Mouse (Mus musculus) hindbrain, embryonic 14.5 days (tissue): ENCODE results near the gene Itga9. TPM values are rescaled to one million over a fixed set of nuclear protein-coding genes. Genes with fewer than 3 reads are reported as not detected.
A peak's percentile ranks its signal among the peaks of the same experiment; 100 is the strongest.

Source experiments
- ATAC-seq: fragments of 200-750 bp; cut with Nextera tagmentation; 2 replicates; pipeline ENCODE4 v1.8.0; 2017; ENCODE audit warnings: moderate number of reproducible peaks, mild to moderate bottlenecking, moderate TSS enrichment, moderate library complexity; ENCODE audit not compliant: low FRiP score
- DNase-seq: peaks from one replicate; pipeline ENCODE4 v3.0.0-alpha.2; 2015; ENCODE audit warnings: low spot score
- H3K27ac ChIP-seq: fragments of 300-500 bp; sonication (generic); 2 replicates; pipeline ENCODE4 v1.5.1; 2014; ENCODE audit warnings: mild to moderate bottlenecking, moderate library complexity
- H3K27me3 ChIP-seq: fragments of 300-500 bp; sonication (generic); 2 replicates; pipeline ENCODE4 v1.6.1; 2014; ENCODE audit warnings: mild to moderate bottlenecking, low read length, mixed read lengths; ENCODE audit not compliant: control insufficient read depth, insufficient read depth
- H3K36me3 ChIP-seq: fragments of 300-500 bp; sonication (generic); replicated peaks from 2 replicates; pipeline ENCODE4 v1.6.1; 2014; ENCODE audit not compliant: control insufficient read depth, insufficient read depth
- H3K4me1 ChIP-seq: fragments of 300-500 bp; sonication (generic); replicated peaks from 2 replicates; pipeline ENCODE4 v1.6.1; 2014; ENCODE audit warnings: antibody characterized with exemption, low read length, mixed read lengths; ENCODE audit not compliant: control insufficient read depth, insufficient read depth
- H3K4me2 ChIP-seq: fragments of 300-500 bp; sonication (generic); replicated peaks from 2 replicates; pipeline ENCODE4 v1.6.1; 2014; ENCODE audit warnings: mild to moderate bottlenecking, moderate library complexity
- H3K4me3 ChIP-seq: fragments of 300-500 bp; sonication (generic); replicated peaks from 2 replicates; pipeline ENCODE4 v1.5.1; 2014; ENCODE audit warnings: mild to moderate bottlenecking, low read length
- H3K9ac ChIP-seq: fragments of 300-500 bp; sonication (generic); 2 replicates; pipeline ENCODE4 v1.6.1; 2014
- H3K9me3 ChIP-seq: fragments of 300-500 bp; sonication (generic); 2 replicates; pipeline ENCODE4 v1.6.1; 2016; ENCODE audit warnings: low read length; ENCODE audit not compliant: control insufficient read depth
- WGBS: fragments of 180-500 bp; shearing (Covaris S2); extraction: QIAGEN DNeasy Blood & Tissue Kit; methylation state at CpG from one replicate; pipeline ENCODE4 v1.1.7; 2014; 5-methylcytosine and 5-hydroxymethylcytosine counted together
- polyA plus RNA-seq: library from polyadenylated mRNA; unstranded; fragments of >200 nt; fragmentation: Nextera tagmentation; extraction: Ambion mirVana; gene quantifications from 2 replicates; pipeline ENCODE4 v1.2.1, GENCODE M21; 2014

Gene Itga9
- polyA plus RNA-seq, 1 experiment from 2014 or later: 4.4 TPM

DNA sequence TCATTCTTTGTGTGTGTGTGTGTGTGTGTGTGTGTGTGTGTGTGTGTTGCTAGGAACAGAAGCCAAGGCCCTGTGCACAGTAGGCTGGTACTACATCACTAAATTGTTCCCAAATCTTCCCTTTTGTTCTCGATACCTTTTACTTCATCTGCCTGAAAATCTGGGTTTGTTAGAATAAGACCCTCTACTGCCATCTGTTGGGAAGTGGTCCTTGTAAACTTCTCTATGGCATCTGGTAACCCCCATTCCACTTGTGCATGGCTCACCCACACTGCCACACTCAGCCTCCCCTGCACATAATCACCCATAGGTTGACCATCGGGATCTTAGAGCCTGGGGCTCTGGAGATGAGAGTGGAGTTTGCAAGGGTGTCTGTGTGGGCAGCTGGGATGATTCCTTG, 288.6 kb downstream of the Itga9 start:
- H3K9me3 ChIP-seq: no peaks in the 10 kb centered on the region
- DNase-seq: peak; percentile 53
- no peak overlapping the region for H3K4me3 ChIP-seq
- H3K9ac ChIP-seq: no peak overlapping the region
- H3K4me2 ChIP-seq: no peak overlapping the region
- ATAC-seq: no peak
- no peak overlapping the region for H3K27ac ChIP-seq
- H3K27me3 ChIP-seq: no peaks in the 10 kb centered on the region
- 76% methylated on average over 2 of the region's 2 CpGs for WGBS
- H3K36me3 ChIP-seq: no peaks in the 10 kb centered on the region
- no peaks in the 10 kb centered on the region for H3K4me1 ChIP-seq

DNA sequence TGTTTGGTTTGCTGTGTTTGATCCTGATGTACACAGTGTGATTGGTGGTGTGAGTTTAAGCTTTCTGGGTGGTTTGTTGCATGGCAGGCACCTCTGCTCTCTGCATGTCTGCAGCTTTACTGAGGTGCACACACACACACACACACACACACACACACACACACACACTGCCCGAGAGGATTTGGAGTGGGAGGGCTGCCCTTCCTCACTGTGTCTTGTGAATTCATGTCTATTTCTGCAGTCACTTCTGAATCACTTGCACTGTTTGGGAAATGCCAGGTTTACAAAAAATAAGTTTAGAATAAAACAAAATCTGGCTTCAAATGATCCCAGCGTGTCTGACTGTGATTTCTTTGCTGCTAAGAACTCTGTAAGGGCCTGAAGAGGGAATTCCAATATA, 294.2 kb downstream of the Itga9 start:
- ATAC-seq (no peak), DNase-seq (no peak)
- no peaks in the 10 kb centered on the region for H3K27me3 ChIP-seq
- no peak overlapping the region for H3K4me2 ChIP-seq
- WGBS: 78% methylated on average over 2 of the region's 2 CpGs
- H3K9me3 ChIP-seq: no peaks in the 10 kb centered on the region
- no peaks in the 10 kb centered on the region for H3K4me1 ChIP-seq
- H3K27ac ChIP-seq: no peak overlapping the region
- H3K36me3 ChIP-seq: no peaks in the 10 kb centered on the region
- H3K4me3 ChIP-seq: no peak overlapping the region
- H3K9ac ChIP-seq: no peak overlapping the region

DNA sequence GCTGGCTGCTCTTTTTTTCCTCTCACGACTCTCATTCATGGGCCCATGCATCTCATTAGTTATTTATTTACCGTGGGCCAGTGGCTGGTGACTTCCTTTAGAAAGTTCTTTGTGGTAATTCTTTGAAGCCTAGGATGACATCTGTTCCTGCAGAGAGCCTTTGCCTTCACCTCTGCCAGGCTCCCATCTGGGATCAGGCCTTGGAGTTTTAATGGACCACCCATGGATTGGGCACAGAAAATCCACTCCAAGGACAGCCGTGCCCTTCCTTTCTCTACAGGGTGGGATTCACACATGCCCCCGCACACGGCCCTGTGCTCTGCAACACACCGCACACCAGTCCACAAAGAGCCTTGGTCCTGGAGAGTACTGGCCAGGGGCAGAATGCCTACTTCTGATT, 295.4 kb downstream of the Itga9 start:
- no peaks in the 10 kb centered on the region for H3K9me3 ChIP-seq
- no peak overlapping the region for H3K4me3 ChIP-seq
- DNase-seq (peak; percentile 33), ATAC-seq (no peak)
- WGBS: 12% methylated on average over 6 of the region's 6 CpGs
- H3K27me3 ChIP-seq: no peaks in the 10 kb centered on the region; the same call in 1 of the 2 replicates
- no peak overlapping the region for H3K27ac ChIP-seq
- no peaks in the 10 kb centered on the region for H3K4me1 ChIP-seq
- H3K36me3 ChIP-seq: no peaks in the 10 kb centered on the region
- H3K4me2 ChIP-seq: no peak overlapping the region
- no peak overlapping the region for H3K9ac ChIP-seq

DNA sequence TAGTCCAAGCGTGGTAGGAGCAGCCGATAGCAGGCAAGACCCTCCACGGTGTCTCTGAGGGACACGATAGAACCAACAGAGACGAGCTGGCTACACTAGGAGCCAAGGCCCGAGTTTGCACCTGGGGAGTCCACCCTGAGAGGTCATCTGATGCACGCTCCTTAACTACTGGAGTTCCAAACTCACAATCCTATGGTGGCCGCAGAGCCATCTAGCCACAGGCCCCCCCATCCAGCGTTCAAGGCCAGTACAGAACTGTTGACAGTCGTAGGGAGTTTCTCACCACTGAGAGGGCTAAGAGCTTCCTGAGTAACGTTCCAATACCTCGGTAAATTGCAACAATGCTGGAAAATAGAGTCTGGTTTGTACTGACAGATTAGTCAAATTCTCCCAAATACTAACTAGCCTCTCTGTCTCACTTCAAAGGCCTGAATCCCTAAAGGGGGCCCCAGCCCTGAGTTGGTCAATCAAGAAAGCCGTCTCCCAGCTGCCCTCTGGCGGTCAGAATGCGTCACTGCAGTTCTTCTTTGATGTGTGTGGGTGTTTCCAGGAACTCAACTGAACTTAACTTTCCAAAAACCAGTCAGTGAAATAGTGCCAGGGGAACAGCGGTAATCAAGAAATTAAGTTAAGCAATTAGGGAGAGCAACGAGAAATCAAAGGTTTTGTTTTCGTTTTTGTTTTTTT, 301.6 kb downstream of the Itga9 start:
- ATAC-seq: no peak
- no peaks in the 10 kb centered on the region for H3K4me1 ChIP-seq

DNA sequence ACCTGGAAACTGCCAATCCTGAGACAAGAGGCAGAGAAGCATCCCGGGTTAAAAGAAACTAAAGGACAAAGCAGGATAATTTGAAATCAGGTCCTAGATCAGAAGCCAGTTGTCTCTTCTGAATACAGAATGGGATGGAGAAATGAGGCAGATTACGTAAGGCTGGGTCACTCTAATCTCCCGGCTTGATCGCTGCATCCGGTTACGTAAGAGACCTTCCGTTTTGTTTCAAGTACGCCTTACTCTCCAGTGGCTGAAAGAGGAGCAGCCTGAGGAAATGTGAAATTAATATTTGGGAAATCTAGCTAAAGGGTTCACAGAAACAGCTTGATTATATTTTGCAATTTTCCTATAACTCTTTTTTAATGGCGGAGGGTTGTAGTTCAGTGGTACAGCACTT, 306.6 kb downstream of the Itga9 start:
- no peaks in the 10 kb centered on the region for H3K9me3 ChIP-seq
- 94% methylated on average over 9 of the region's 9 CpGs for WGBS
- no peak overlapping the region for H3K27ac ChIP-seq
- H3K27me3 ChIP-seq: no peaks in the 10 kb centered on the region
- DNase-seq (no peak), ATAC-seq (no peak)
- no peak overlapping the region for H3K4me2 ChIP-seq
- H3K4me1 ChIP-seq: no peaks in the 10 kb centered on the region
- H3K9ac ChIP-seq: no peak overlapping the region
- no peaks in the 10 kb centered on the region for H3K36me3 ChIP-seq
- H3K4me3 ChIP-seq: no peak overlapping the region

More for the DNA sequence above, 301.6 kb downstream of the Itga9 start:
- no peak overlapping the region for H3K9ac ChIP-seq
- no peak overlapping the region for H3K27ac ChIP-seq
- H3K36me3 ChIP-seq: no peaks in the 10 kb centered on the region
- H3K9me3 ChIP-seq: no peaks in the 10 kb centered on the region
- H3K27me3 ChIP-seq: peaks cover 4% of the 10 kb centered on the region; the same call in 1 of the 2 replicates
- WGBS: 55% methylated on average over 18 of the region's 18 CpGs
- H3K4me2 ChIP-seq: no peak overlapping the region
- DNase-seq: peak; percentile 86
- H3K4me3 ChIP-seq: no peak overlapping the region

DNA sequence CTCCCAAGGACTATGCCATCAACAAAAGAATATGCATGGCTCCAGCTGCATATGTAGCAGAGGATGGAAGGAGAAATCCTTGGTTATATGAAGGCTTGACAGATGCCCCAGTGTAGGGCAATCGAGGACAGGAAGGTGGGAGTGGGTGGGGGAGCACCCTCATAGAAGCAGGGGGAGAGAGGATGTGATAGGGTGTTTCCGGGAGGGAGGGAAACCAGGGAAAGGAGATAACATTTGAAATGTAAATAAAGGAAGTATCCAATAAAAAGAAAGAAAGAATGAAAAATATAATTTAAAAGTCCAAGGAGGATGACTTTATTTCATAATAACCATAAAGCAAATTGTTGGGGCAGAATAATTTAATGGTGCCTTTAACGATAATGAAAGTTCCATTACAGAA, 307.1 kb downstream of the Itga9 start:
- DNase-seq (no peak), ATAC-seq (no peak)
- Histone ChIP-seq H3K36me3 (no peaks in the 10 kb centered on the region), H3K27me3 (no peaks in the 10 kb centered on the region), H3K9me3 (no peaks in the 10 kb centered on the region), H3K4me3 (no peak overlapping the region), H3K4me1 (no peaks in the 10 kb centered on the region), H3K4me2 (no peak overlapping the region), H3K27ac (no peak overlapping the region), H3K9ac (no peak overlapping the region)
- 78% methylated on average over 3 of the region's 3 CpGs for WGBS

DNA sequence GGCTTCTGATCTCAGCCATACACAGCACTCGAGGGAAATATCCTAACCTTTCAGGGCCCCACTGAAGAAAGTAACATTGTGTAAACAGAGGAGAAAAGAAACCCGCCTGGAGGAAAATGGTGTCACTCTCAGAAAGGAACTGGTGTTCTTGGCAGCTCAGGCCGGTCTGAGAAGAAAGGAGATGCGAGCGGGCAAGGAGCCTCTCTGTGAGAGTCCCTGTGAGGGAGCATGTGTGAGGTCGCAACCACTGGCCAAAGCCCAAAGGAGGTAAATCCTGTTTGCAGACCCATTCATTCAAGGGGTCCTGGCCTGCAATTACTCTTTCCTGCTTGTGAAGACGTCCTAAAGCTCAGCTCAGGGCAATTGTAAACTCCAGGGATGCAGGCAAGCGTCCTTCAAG, 308.1 kb downstream of the Itga9 start:
- no peak overlapping the region for H3K4me2 ChIP-seq
- ATAC-seq (no peak), DNase-seq (no peak)

DNA sequence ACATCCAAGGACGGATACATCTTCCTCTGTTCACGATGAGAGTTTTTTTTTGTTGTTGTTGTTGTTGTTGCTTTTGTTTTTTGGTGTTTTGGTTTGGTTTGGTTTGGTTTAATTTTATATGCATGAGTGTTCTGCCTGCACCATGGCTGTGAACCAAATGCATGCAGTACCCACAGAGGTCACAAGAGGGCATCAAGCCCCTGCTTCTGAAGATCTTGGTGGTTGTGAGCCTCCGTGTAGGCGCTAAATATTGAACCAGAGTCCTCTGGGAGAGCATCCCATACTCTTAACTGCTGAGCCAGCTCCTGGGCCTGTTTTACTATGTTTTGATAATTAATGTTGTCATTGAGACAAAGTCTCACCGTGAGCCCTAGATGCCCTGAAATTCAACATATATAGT, 308.8 kb downstream of the Itga9 start:
- Histone ChIP-seq H3K27me3 (no peaks in the 10 kb centered on the region), H3K27ac (no peak overlapping the region), H3K9me3 (no peaks in the 10 kb centered on the region), H3K36me3 (no peaks in the 10 kb centered on the region), H3K4me3 (no peak overlapping the region), H3K4me1 (peaks cover 6% of the 10 kb centered on the region; the same call in 1 of the 2 replicates), H3K9ac (no peak overlapping the region), H3K4me2 (no peak overlapping the region)
- peak; percentile 47 for DNase-seq
- WGBS: 55% methylated on average over 5 of the region's 5 CpGs
- no peak for ATAC-seq

More for the DNA sequence above, 308.1 kb downstream of the Itga9 start:
- H3K27ac ChIP-seq: no peak overlapping the region
- H3K9me3 ChIP-seq: no peaks in the 10 kb centered on the region
- H3K27me3 ChIP-seq: no peaks in the 10 kb centered on the region
- H3K36me3 ChIP-seq: no peaks in the 10 kb centered on the region
- H3K9ac ChIP-seq: no peak overlapping the region
- no peaks in the 10 kb centered on the region for H3K4me1 ChIP-seq
- H3K4me3 ChIP-seq: no peak overlapping the region
- 43% methylated on average over 8 of the region's 8 CpGs for WGBS

DNA sequence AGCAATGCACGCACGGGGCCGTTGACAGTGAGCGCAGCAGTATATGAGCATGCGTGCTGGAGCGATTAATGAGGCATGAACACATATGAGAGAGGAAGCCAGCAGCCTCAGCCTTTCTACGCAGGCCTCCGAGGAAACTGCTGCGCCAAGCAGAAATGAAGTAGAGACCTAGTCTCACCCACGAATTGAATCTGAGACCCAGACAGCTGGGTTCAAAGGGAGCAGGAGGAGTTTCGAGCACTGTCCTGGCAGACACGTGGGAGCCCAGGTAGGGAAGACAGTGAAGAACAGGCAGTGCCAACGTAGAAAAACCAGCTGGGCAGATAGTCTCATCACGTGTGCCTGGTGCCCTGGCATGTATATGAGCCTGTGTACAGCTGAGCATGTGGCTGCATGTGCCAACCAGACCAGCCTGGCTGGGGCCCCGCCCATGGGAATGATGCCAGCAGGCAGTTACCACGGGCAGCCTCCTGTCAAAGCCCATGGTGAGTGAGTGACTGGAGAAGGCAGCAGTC, 313.2 kb downstream of the Itga9 start:
- Histone ChIP-seq H3K4me3 (no peak overlapping the region), H3K4me2 (no peak overlapping the region), H3K36me3 (no peaks in the 10 kb centered on the region), H3K4me1 (peaks cover 7% of the 10 kb centered on the region; the same call in 1 of the 2 replicates), H3K9ac (no peak overlapping the region), H3K27me3 (no peaks in the 10 kb centered on the region), H3K27ac (peak overlapping the region; percentile 63), H3K9me3 (no peaks in the 10 kb centered on the region)
- 57% methylated on average over 16 of the region's 16 CpGs for WGBS
- ATAC-seq: peak; percentile 57
- DNase-seq: peak; percentile 61
